Mouse (Mus musculus) C2C12 (cell line): ENCODE results near the gene Mien1.

Experiments used
- CEBPB ChIP-seq: IDR thresholded peaks from one replicate; pipeline ENCODE4 v1.6.1; 2011; ENCODE audit warnings: low read depth, mild to moderate bottlenecking, control low read depth, moderate library complexity
- CTCF ChIP-seq: IDR thresholded peaks from one replicate; pipeline ENCODE4 v1.5.1; 2011; ENCODE audit not compliant: control insufficient read depth, insufficient read depth, insufficient read length
- MAX ChIP-seq: IDR thresholded peaks from one replicate; pipeline ENCODE4 v1.6.1; 2011; ENCODE audit warnings: mild to moderate bottlenecking, control low read depth

DNA sequence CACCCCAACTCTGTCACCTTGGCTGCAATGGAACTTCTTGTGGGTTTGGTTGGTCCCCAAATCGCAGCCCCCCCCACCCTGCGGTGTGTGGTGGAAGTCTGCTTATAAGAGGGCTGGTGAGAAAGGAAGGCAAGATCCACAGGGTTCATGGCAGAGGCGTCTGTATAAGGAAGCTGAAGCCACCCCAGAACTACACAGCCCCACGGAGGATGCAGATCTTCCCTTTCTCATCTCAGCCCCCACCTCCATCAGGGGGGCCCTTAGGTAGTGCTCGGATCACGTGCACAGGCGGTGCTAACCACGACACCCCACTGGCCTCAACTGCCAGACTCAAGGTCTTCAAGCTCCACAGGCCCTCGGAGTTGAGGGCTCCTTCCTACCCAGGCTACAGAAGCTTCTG, 25.1 kb upstream of the Mien1 start:
- TF ChIP-seq CTCF (no peak), CEBPB (no peak), MAX (no peak)
